Mouse (Mus musculus) small intestine, adult 2 months (tissue): ENCODE measurements around the gene Zfr.

ENCODE experiments used
- CTCF ChIP-seq: fragments of 200-500 bp; IDR thresholded peaks from 2 replicates; pipeline ENCODE4 v1.5.1; 2012; ENCODE audit warnings: low read depth, mild to moderate bottlenecking, control low read depth, inconsistent platforms, low read length, moderate library complexity, mixed read lengths; ENCODE audit not compliant: insufficient replicate concordance, insufficient read length; ENCODE audit errors: extremely low read depth
- POLR2A ChIP-seq: fragments of 200-500 bp; IDR thresholded peaks from 2 replicates; pipeline ENCODE4 v1.6.1; 2012; ENCODE audit warnings: low read depth, mild to moderate bottlenecking, control low read depth, inconsistent platforms, low read length, moderate library complexity

GRCm38 (mm10) chr15:12212266-12212665 is 94.6 kb downstream of the Zfr start:
- no peak for TF ChIP-seq CTCF
- TF ChIP-seq POLR2A = no peak
